Mouse (Mus musculus) brain, embryonic 14.5 days (tissue): ENCODE results near the gene Tead1.

Experiments
- CTCF ChIP-seq: fragments of 200-500 bp; IDR thresholded peaks from 2 replicates; pipeline ENCODE4 v1.5.1; 2012; ENCODE audit warnings: inconsistent platforms, mild to moderate bottlenecking, moderate library complexity, borderline replicate concordance; ENCODE audit not compliant: insufficient read depth, insufficient read length; ENCODE audit errors: extremely low read depth
- POLR2A ChIP-seq: fragments of 200-500 bp; IDR thresholded peaks from 2 replicates; pipeline ENCODE4 v1.6.1; 2012; ENCODE audit warnings: mild to moderate bottlenecking, inconsistent platforms, borderline replicate concordance; ENCODE audit not compliant: poor library complexity, insufficient read depth, insufficient read length, severe bottlenecking; ENCODE audit errors: extremely low read depth

DNA sequence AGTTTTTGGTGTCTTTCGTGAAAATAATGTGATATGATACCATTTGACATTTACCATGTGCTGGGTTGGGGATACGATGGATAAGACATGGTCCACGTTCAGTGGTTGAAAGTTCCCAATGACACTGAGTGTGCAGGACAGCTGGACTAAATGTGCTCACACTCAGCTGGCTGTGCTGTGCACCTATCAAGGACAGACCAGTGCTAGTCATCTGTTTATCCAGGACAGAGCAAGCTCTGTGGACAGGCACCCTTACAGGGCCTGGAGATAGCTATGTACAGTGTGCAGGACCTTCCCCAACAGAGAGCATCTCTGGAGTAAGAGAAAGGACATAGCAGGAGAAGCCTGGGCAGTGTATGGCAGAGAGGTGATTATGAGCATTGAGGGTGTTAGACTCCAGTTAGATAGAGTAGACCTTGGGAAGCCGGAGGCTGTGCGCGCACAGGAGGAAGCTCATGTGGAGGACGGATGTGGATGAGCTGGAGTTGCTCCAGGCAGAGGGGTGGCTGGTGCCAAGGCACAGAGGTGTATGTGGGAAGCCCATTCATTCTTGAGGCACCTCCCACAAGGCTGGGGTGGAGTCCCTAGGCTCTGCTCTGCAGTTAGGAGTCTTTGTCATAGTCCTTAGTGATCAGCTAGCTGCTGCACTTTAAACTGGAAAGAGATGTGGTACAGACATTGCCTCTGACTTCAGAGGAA is 31.4 kb downstream of the Tead1 start:
- TF ChIP-seq POLR2A (no peak), CTCF (no peak)
